Mouse (Mus musculus) ES-E14 (cell line): Measurements from ENCODE around the gene Myzap.

ENCODE experiments used
- CHD2 ChIP-seq: IDR thresholded peaks from 2 replicates; pipeline ENCODE4 v1.6.1; 2014; ENCODE audit warnings: mild to moderate bottlenecking, low read depth, low read length, inconsistent platforms
- HCFC1 ChIP-seq: IDR thresholded peaks from 2 replicates; pipeline ENCODE4 v1.6.1; 2012; ENCODE audit warnings: low read length, inconsistent platforms, borderline replicate concordance; ENCODE audit not compliant: insufficient read depth
- ZC3H11A ChIP-seq: IDR thresholded peaks from 2 replicates; pipeline ENCODE4 v1.6.1; 2012; ENCODE audit warnings: low read depth, mild to moderate bottlenecking, inconsistent platforms, low read length, borderline replicate concordance

GRCm38 (mm10) chr9:71542292-71542691, 49.9 kb downstream of the Myzap start:
- TF ChIP-seq ZC3H11A (no peak), HCFC1 (no peak), CHD2 (no peak)
